Mouse (Mus musculus): ENCODE measurements around the gene Paf1. TPM values are rescaled to one million over a fixed set of nuclear protein-coding genes. Genes with fewer than 3 reads are reported as not detected.

The Paf1 gene
- total and polyA plus RNA-seq, 3 experiments: 53.5 to 645 (median 99.9) TPM

GRCm38 (mm10) chr7:28348601-28349000 is 44.1 kb upstream of the Paf1 start:
- H3K9me3 ChIP-seq (replicated peaks; ENCODE audit: insufficient read depth, low read length): no peaks in the 10 kb centered on the region
- H3K4me3 ChIP-seq (ENCODE audit: control insufficient read depth in 1 of 2, insufficient read depth in 1 of 2, low read depth in 2 of 2, low read length in 2 of 2): no peak overlapping the region
- H3K9ac ChIP-seq (ENCODE audit: control insufficient read depth, low read depth, low read length, poor library complexity, severe bottlenecking): no peak overlapping the region
- H3K27me3 ChIP-seq (ENCODE audit: control insufficient read depth in 1 of 2, insufficient read depth in 2 of 2, low read length in 2 of 2): no peaks in the 10 kb centered on the region
- H3K36me3 ChIP-seq (ENCODE audit: control insufficient read depth in 1 of 2, insufficient read depth in 2 of 2, low read length in 2 of 2): peaks cover 11 to 26% of the 10 kb centered on the region in 2 experiments
- TF ChIP-seq CTCF (IDR thresholded peaks at IDR 0.05 in 2 of 3, conservative IDR thresholded peaks at IDR 0.05 in 1 of 3; ENCODE audit: control insufficient read depth in 1 of 3, insufficient read depth in 1 of 3, low read depth in 2 of 3, low read length in 3 of 3, poor library complexity in 1 of 3, severe bottlenecking in 1 of 3) (peak in 2 of 3 experiments; percentile 31 to 51; a peak in 4 of 6 replicates), ZMIZ1 (IDR thresholded peaks at IDR 0.05; ENCODE audit: low read depth, low read length) (no peak), EP300 (IDR thresholded peaks at IDR 0.05; ENCODE audit: low read depth in 1 of 2, low read length in 2 of 2) (no peak), BHLHE40 (IDR thresholded peaks at IDR 0.05; ENCODE audit: borderline replicate concordance, low read depth, low read length) (no peak), POLR2A (IDR thresholded peaks at IDR 0.05; ENCODE audit: control insufficient read depth in 1 of 2, insufficient read depth in 1 of 2, low read depth in 1 of 2, low read length in 2 of 2, poor library complexity in 1 of 2) (no peak), GABPA (IDR thresholded peaks at IDR 0.05; ENCODE audit: low read depth, low read length) (no peak), MAZ (IDR thresholded peaks at IDR 0.05; ENCODE audit: low read depth, low read length) (no peak), RAD21 (IDR thresholded peaks at IDR 0.05; ENCODE audit: low read depth, low read length) (peak; percentile 38), RCOR1 (IDR thresholded peaks at IDR 0.05; ENCODE audit: low read depth, low read length) (no peak), TAL1 (IDR thresholded peaks at IDR 0.05; ENCODE audit: low read length) (no peak), SIN3A (IDR thresholded peaks at IDR 0.05; ENCODE audit: low read length) (no peak), CHD1 (IDR thresholded peaks at IDR 0.05; ENCODE audit: low read depth, low read length) (no peak), USF2 (IDR thresholded peaks at IDR 0.05; ENCODE audit: borderline replicate concordance in 1 of 2, insufficient read depth in 1 of 2, low read depth in 1 of 2, low read length in 2 of 2) (no peak), E2F4 (IDR thresholded peaks at IDR 0.05; ENCODE audit: borderline replicate concordance, low read depth, low read length) (no peak), TBP (IDR thresholded peaks at IDR 0.05; ENCODE audit: low read depth, low read length) (no peak), NELFE (IDR thresholded peaks at IDR 0.05; ENCODE audit: low read depth, low read length) (no peak), MYC (IDR thresholded peaks at IDR 0.05; ENCODE audit: low read depth, low read length) (no peak), SMC3 (IDR thresholded peaks at IDR 0.05; ENCODE audit: low read depth, low read length) (peak; percentile 32; the same call in 1 of the 2 replicates), HCFC1 (IDR thresholded peaks at IDR 0.05; ENCODE audit: low read depth, low read length) (no peak), MEF2A (IDR thresholded peaks at IDR 0.05; ENCODE audit: extremely low read depth, insufficient replicate concordance, low read depth, low read length, poor library complexity, severe bottlenecking) (no peak), NRF1 (IDR thresholded peaks at IDR 0.05; ENCODE audit: insufficient read depth, low read depth, low read length, poor library complexity, severe bottlenecking) (no peak), ETS1 (IDR thresholded peaks at IDR 0.05; ENCODE audit: low read depth, low read length) (no peak), POLR2AphosphoS2 (IDR thresholded peaks at IDR 0.05; ENCODE audit: low read length) (no peak), MXI1 (IDR thresholded peaks at IDR 0.05; ENCODE audit: low read depth, low read length) (no peak), MAX (IDR thresholded peaks at IDR 0.05; ENCODE audit: low read length) (no peak), CHD2 (IDR thresholded peaks at IDR 0.05; ENCODE audit: low read length) (no peak)
- H3K27ac ChIP-seq (ENCODE audit: control insufficient read depth, low read depth, low read length): no peak overlapping the region
- H3K79me2 ChIP-seq (ENCODE audit: control insufficient read depth, insufficient read depth, low read length, poor library complexity): peaks cover 20% of the 10 kb centered on the region
- peaks cover 2 to 23% of the 10 kb centered on the region in 2 experiments; a peak in 3 of 4 replicates for H3K4me1 ChIP-seq (ENCODE audit: control insufficient read depth in 1 of 2, insufficient read depth in 2 of 2, low read length in 2 of 2)
- DNase-seq (ENCODE audit: low read depth, low spot score): no peak

Measured in MEL (cell line).